ENCODE assay signal across 7 mouse cellular contexts in the genomic region with DNA sequence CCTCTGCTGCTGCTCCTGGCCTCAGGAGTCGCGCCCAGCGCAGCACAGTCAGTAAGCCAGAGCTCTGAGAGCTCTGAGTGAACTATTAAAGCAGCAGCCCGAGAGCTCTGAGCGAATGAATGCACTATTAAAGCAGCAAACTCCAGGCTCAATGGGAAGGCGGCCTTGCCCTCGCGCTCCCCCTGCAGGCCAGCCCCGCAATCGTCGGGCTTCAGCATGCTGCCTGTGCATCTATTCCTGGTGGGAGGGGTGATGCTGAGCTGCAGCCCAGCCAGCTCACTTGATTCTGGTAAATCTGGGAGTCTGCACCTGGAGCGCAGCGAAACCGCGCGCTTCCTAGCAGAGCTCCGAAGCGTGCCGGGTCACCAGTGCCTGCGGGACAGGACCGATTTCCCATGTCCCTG. TPM values are rescaled to one million over a fixed set of nuclear protein-coding genes. Genes with fewer than 3 reads are reported as not detected.
DNase-seq lines count a peak whose midpoint lies in the region; ATAC-seq lines count a peak whose summit lies in the region.
"Not testable (repeated sequence)": the region's sequence is repeated elsewhere in the genome, so short reads cannot be mapped to it uniquely, and the experiment has no call there.

No protein-coding gene starts in this region.

- peak overlapping the region; percentile 44 for H3K4me3 ChIP-seq in forebrain, embryonic 12.5 days (replicated peaks)
- H3K4me3 ChIP-seq in heart, embryonic 14.5 days (ENCODE audit: control insufficient read depth in 1 of 2, insufficient read depth in 1 of 2, low read depth in 1 of 2, low read length in 2 of 2) = peak overlapping the region; percentile 49 to 55
- peak overlapping the region; percentile 57 for H3K4me3 ChIP-seq in kidney, embryonic 16.5 days (ENCODE audit: low read length)
- peak overlapping the region; percentile 54 for H3K4me3 ChIP-seq in limb, embryonic 13.5 days
- peak overlapping the region; percentile 47 for H3K4me3 ChIP-seq in midbrain, embryonic 15.5 days

- H3K27ac ChIP-seq in forebrain, embryonic 12.5 days = peak overlapping the region; percentile 75
- H3K27ac ChIP-seq in heart, embryonic 14.5 days (replicated peaks in 1 of 2; ENCODE audit: control insufficient read depth in 1 of 2, insufficient read depth in 1 of 2, low read depth in 2 of 2, low read length in 2 of 2) = peak overlapping the region; percentile 87 to 97
- peak overlapping the region; percentile 97 for H3K27ac ChIP-seq in kidney, embryonic 16.5 days (ENCODE audit: low read length)
- peak overlapping the region; percentile 95 for H3K27ac ChIP-seq in limb, embryonic 13.5 days
- H3K27ac ChIP-seq in midbrain, embryonic 15.5 days = peak overlapping the region; percentile 71

- H3K4me2 ChIP-seq in forebrain, embryonic 12.5 days = peak overlapping the region; percentile 87
- H3K4me2 ChIP-seq in heart, embryonic 14.5 days (ENCODE audit: low read length) = peak overlapping the region; percentile 73
- peak overlapping the region; percentile 77 for H3K4me2 ChIP-seq in kidney, embryonic 16.5 days (replicated peaks; ENCODE audit: low read depth, low read length)
- peak overlapping the region; percentile 74 for H3K4me2 ChIP-seq in limb, embryonic 13.5 days (replicated peaks)
- peak overlapping the region; percentile 91 for H3K4me2 ChIP-seq in midbrain, embryonic 15.5 days

- H3K36me3 ChIP-seq in forebrain, embryonic 12.5 days (replicated peaks); heart, embryonic 14.5 days (ENCODE audit: control insufficient read depth, insufficient read depth, low read length); kidney, embryonic 16.5 days (ENCODE audit: insufficient read depth, low read length); limb, embryonic 13.5 days; midbrain, embryonic 15.5 days (replicated peaks): not testable (repeated sequence)

- H3K9ac ChIP-seq in forebrain, embryonic 12.5 days = peak overlapping the region; percentile 63
- peak overlapping the region; percentile 82 for H3K9ac ChIP-seq in heart, embryonic 14.5 days (ENCODE audit: low read length)
- H3K9ac ChIP-seq in kidney, embryonic 16.5 days (replicated peaks; ENCODE audit: low read length) = peak overlapping the region; percentile 76
- peak overlapping the region; percentile 75 for H3K9ac ChIP-seq in limb, embryonic 13.5 days
- H3K9ac ChIP-seq in midbrain, embryonic 15.5 days = peak overlapping the region; percentile 53

- under 1% methylated on average over 20 of the region's 21 CpGs for WGBS in forebrain, embryonic 12.5 days
- WGBS in heart, embryonic 14.5 days = 0% methylated on average over 11 of the region's 21 CpGs
- WGBS in kidney, embryonic 16.5 days = under 1% methylated on average over 11 of the region's 21 CpGs
- WGBS in limb, embryonic 13.5 days = under 1% methylated on average over 17 of the region's 21 CpGs
- WGBS in midbrain, embryonic 15.5 days = 0% methylated on average over 21 of the region's 21 CpGs

- not testable (repeated sequence) for H3K9me3 ChIP-seq in forebrain, embryonic 12.5 days; heart, embryonic 14.5 days (ENCODE audit: control insufficient read depth, low read length); kidney, embryonic 16.5 days (ENCODE audit: low read length); limb, embryonic 13.5 days; midbrain, embryonic 15.5 days

- not testable (repeated sequence) for H3K4me1 ChIP-seq in forebrain, embryonic 12.5 days; heart, embryonic 14.5 days (ENCODE audit: control insufficient read depth in 2 of 2, insufficient read depth in 2 of 2, low read length in 2 of 2); kidney, embryonic 16.5 days (ENCODE audit: insufficient read depth, low read length); limb, embryonic 13.5 days; midbrain, embryonic 15.5 days

- DNase-seq in spleen, adult 18-20 months = peak; percentile 87 to 90

- ATAC-seq in cerebellum, adult (ENCODE audit: insufficient number of reproducible peaks, low FRiP score, low TSS enrichment) = peak; percentile 100
- ATAC-seq in forebrain, embryonic 12.5 days (ENCODE audit: low FRiP score) = peak; percentile 99
- ATAC-seq in heart, embryonic 14.5 days (ENCODE audit: insufficient number of reproducible peaks, insufficient read depth, low FRiP score, low read depth) = peak; percentile 98
- peak; percentile 100 for ATAC-seq in kidney, embryonic 16.5 days (ENCODE audit: low FRiP score, low TSS enrichment)
- ATAC-seq in limb, embryonic 13.5 days (ENCODE audit: low FRiP score, low read depth) = peak; percentile 100
- ATAC-seq in midbrain, embryonic 15.5 days (replicated peaks) = peak; percentile 100

- H3K27me3 ChIP-seq in forebrain, embryonic 12.5 days; heart, embryonic 14.5 days (ENCODE audit: control insufficient read depth, insufficient read depth, low read length); kidney, embryonic 16.5 days (ENCODE audit: insufficient read depth, low read length); limb, embryonic 13.5 days; midbrain, embryonic 15.5 days (replicated peaks): not testable (repeated sequence)

RNA-seq across cellular contexts. Expression of gene Gm13283, which starts 2.3 kb away (rescaled TPM):
- 0.15 and 0.18 TPM in 2 replicates for polyA plus RNA-seq in forebrain, embryonic 12.5 days (2016; fragmentation: Nextera tagmentation; extraction: Ambion mirVana)
- polyA plus RNA-seq in heart, embryonic 14.5 days (2014; fragmentation: Nextera tagmentation; extraction: Ambion mirVana) = 0.49 TPM in 1 of 2 replicates, not detected in the other
- 0.31 and 0.36 TPM in 2 replicates for polyA plus RNA-seq in kidney, embryonic 16.5 days (2015; fragmentation: Nextera tagmentation; extraction: Ambion mirVana)
- 0.34 and 0.45 TPM in 2 replicates for polyA plus RNA-seq in limb, embryonic 13.5 days (2015; fragmentation: Nextera tagmentation; extraction: Ambion mirVana)
- not detected in 2 replicates for polyA plus RNA-seq in midbrain, embryonic 15.5 days (2015; fragmentation: Nextera tagmentation; extraction: Ambion mirVana)

RNA-seq across cellular contexts. Expression of gene Gm13271, which starts 3.0 kb away (rescaled TPM):
- not detected in 2 replicates for polyA plus RNA-seq in forebrain, embryonic 12.5 days (2016; fragmentation: Nextera tagmentation; extraction: Ambion mirVana)
- not detected in 2 replicates for polyA plus RNA-seq in heart, embryonic 14.5 days (2014; fragmentation: Nextera tagmentation; extraction: Ambion mirVana)
- polyA plus RNA-seq in kidney, embryonic 16.5 days (2015; fragmentation: Nextera tagmentation; extraction: Ambion mirVana) = not detected in 2 replicates
- polyA plus RNA-seq in limb, embryonic 13.5 days (2015; fragmentation: Nextera tagmentation; extraction: Ambion mirVana) = not detected in 2 replicates
- not detected in 2 replicates for polyA plus RNA-seq in midbrain, embryonic 15.5 days (2015; fragmentation: Nextera tagmentation; extraction: Ambion mirVana)

RNA-seq across cellular contexts. Expression of gene Gm13290, which starts 16.0 kb away (rescaled TPM):
- 0.55 TPM in 1 of 2 replicates, not detected in the other for polyA plus RNA-seq in forebrain, embryonic 12.5 days (2016; fragmentation: Nextera tagmentation; extraction: Ambion mirVana)
- polyA plus RNA-seq in heart, embryonic 14.5 days (2014; fragmentation: Nextera tagmentation; extraction: Ambion mirVana) = not detected in 2 replicates
- not detected in 2 replicates for polyA plus RNA-seq in kidney, embryonic 16.5 days (2015; fragmentation: Nextera tagmentation; extraction: Ambion mirVana)
- polyA plus RNA-seq in limb, embryonic 13.5 days (2015; fragmentation: Nextera tagmentation; extraction: Ambion mirVana) = 0.46 and 0.59 TPM in 2 replicates
- not detected in 2 replicates for polyA plus RNA-seq in midbrain, embryonic 15.5 days (2015; fragmentation: Nextera tagmentation; extraction: Ambion mirVana)

RNA-seq across cellular contexts. Expression of gene Gm13289, which starts 19.1 kb away (rescaled TPM):
- not detected in 2 replicates for polyA plus RNA-seq in forebrain, embryonic 12.5 days (2016; fragmentation: Nextera tagmentation; extraction: Ambion mirVana)
- polyA plus RNA-seq in heart, embryonic 14.5 days (2014; fragmentation: Nextera tagmentation; extraction: Ambion mirVana) = not detected in 2 replicates
- not detected in 2 replicates for polyA plus RNA-seq in kidney, embryonic 16.5 days (2015; fragmentation: Nextera tagmentation; extraction: Ambion mirVana)
- not detected in 2 replicates for polyA plus RNA-seq in limb, embryonic 13.5 days (2015; fragmentation: Nextera tagmentation; extraction: Ambion mirVana)
- not detected in 2 replicates for polyA plus RNA-seq in midbrain, embryonic 15.5 days (2015; fragmentation: Nextera tagmentation; extraction: Ambion mirVana)

RNA-seq across cellular contexts. Expression of gene Gm13272, which starts 22.0 kb away (rescaled TPM):
- not detected in 2 replicates for polyA plus RNA-seq in forebrain, embryonic 12.5 days (2016; fragmentation: Nextera tagmentation; extraction: Ambion mirVana)
- polyA plus RNA-seq in heart, embryonic 14.5 days (2014; fragmentation: Nextera tagmentation; extraction: Ambion mirVana) = not detected in 2 replicates
- not detected in 2 replicates for polyA plus RNA-seq in kidney, embryonic 16.5 days (2015; fragmentation: Nextera tagmentation; extraction: Ambion mirVana)
- not detected in 2 replicates for polyA plus RNA-seq in limb, embryonic 13.5 days (2015; fragmentation: Nextera tagmentation; extraction: Ambion mirVana)
- not detected in 2 replicates for polyA plus RNA-seq in midbrain, embryonic 15.5 days (2015; fragmentation: Nextera tagmentation; extraction: Ambion mirVana)

Comparison
In these comparisons a context has a peak if more than half of its experiments do, and no peak if none do; other contexts are left out.
1. Peak in every context shown above with its lines: DNase-seq, ATAC-seq, H3K4me3 ChIP-seq and H3K27ac ChIP-seq.